Mouse (Mus musculus): ENCODE results near the gene Nkain4. TPM values are rescaled to one million over a fixed set of nuclear protein-coding genes. Genes with fewer than 3 reads are reported as not detected.

Nkain4 gene
- total and polyA plus RNA-seq, 3 experiments = 7.0 to 18.0 (median 7.3) TPM

DNA sequence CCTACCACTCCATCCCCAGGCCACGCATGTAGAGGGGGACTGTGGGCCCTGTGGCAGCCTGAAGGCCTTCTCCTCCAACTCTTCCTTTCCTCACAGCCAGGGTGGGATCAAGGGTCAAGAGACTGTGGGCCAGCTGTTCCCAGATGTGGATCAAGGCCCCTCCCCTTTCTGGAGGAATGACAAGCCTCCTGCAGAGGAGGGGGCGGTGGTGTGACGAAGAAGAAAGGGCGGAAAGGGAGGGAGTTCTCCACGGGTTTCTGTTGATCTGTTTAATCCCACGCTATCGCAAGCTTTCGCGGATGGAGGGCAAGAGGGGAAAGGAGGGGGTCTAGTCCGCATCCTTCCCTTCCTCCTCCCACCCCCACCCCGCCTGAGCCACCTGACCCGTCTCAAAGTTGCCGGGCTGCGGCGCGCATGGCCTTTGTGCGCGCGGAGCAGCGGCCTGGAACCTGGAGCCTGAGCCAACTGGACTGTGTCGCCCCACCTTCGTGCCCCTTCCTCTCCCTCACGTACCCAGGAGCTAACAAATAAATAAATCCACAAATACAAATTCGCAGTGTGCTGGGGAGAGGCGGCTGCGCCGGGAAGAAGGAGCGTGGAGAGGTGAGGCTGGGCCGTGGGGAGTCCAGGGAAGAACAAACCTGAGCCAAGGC, 64.0 kb downstream of the Nkain4 start:
- Histone ChIP-seq H3K4me1 (ENCODE audit: control insufficient read depth, insufficient read depth, low read length) (no peaks in the 10 kb centered on the region; the same call in 1 of the 2 replicates), H3K27ac (no peak overlapping the region), H3K79me2 (replicated peaks; ENCODE audit: control insufficient read depth, insufficient read depth, low read length) (no peaks in the 10 kb centered on the region), H3K4me3 (no peak overlapping the region), H3K9ac (ENCODE audit: low read depth, low read length) (no peak overlapping the region), H3K36me3 (ENCODE audit: control insufficient read depth, insufficient read depth, low read length) (no peaks in the 10 kb centered on the region), H3K27me3 (ENCODE audit: control insufficient read depth, insufficient read depth, low read length) (peaks cover 29% of the 10 kb centered on the region)
- WGBS = 4% methylated on average over 29 of the region's 29 CpGs
- TF ChIP-seq EP300 (IDR thresholded peaks at IDR 0.05; ENCODE audit: insufficient read depth, low read depth, low read length) (no peak), POLR2A (IDR thresholded peaks at IDR 0.05; ENCODE audit: insufficient read depth, low read depth, low read length) (no peak), CTCF (IDR thresholded peaks at IDR 0.05) (no peak)
- no peak for DNase-seq
- intact Hi-C loops (cut with DNase I) = loop anchor here (5.0 kb wide), 1 partner anchor 93 kb away; no protein-coding TSS in a partner anchor

DNA sequence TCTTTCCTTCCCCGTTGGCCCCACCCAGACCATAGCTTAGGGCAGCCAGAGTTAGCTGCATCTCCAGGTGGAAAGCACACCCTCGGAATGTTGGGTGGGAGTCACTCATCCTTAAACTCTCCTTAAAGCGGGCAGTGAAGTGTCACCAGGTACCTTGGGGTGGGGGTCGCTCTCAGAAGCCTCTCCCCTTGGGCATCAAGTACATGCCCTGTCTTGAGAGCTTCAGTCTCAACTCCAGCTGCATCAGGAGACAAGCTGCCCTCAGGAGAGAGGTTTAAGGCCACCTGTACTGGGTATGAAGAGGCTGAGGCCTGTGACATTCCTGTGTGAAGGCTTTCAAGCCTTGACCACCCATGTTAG, 64.6 kb downstream of the Nkain4 start:
- TF ChIP-seq CTCF (IDR thresholded peaks at IDR 0.05) (no peak), EP300 (IDR thresholded peaks at IDR 0.05; ENCODE audit: insufficient read depth, low read depth, low read length) (no peak), POLR2A (IDR thresholded peaks at IDR 0.05; ENCODE audit: insufficient read depth, low read depth, low read length) (no peak)
- Histone ChIP-seq H3K4me1 (ENCODE audit: control insufficient read depth, insufficient read depth, low read length) (no peaks in the 10 kb centered on the region; the same call in 1 of the 2 replicates), H3K79me2 (replicated peaks; ENCODE audit: control insufficient read depth, insufficient read depth, low read length) (no peaks in the 10 kb centered on the region), H3K4me3 (no peak overlapping the region), H3K36me3 (ENCODE audit: control insufficient read depth, insufficient read depth, low read length) (no peaks in the 10 kb centered on the region), H3K27ac (no peak overlapping the region), H3K27me3 (ENCODE audit: control insufficient read depth, insufficient read depth, low read length) (peaks cover 29% of the 10 kb centered on the region), H3K9ac (ENCODE audit: low read depth, low read length) (no peak overlapping the region)
- DNase-seq = no peak
- intact Hi-C loops (cut with DNase I) = loop anchor here (5.0 kb wide), 1 partner anchor 93 kb away; no protein-coding TSS in a partner anchor
- 31% methylated on average over 4 of the region's 4 CpGs for WGBS

DNA sequence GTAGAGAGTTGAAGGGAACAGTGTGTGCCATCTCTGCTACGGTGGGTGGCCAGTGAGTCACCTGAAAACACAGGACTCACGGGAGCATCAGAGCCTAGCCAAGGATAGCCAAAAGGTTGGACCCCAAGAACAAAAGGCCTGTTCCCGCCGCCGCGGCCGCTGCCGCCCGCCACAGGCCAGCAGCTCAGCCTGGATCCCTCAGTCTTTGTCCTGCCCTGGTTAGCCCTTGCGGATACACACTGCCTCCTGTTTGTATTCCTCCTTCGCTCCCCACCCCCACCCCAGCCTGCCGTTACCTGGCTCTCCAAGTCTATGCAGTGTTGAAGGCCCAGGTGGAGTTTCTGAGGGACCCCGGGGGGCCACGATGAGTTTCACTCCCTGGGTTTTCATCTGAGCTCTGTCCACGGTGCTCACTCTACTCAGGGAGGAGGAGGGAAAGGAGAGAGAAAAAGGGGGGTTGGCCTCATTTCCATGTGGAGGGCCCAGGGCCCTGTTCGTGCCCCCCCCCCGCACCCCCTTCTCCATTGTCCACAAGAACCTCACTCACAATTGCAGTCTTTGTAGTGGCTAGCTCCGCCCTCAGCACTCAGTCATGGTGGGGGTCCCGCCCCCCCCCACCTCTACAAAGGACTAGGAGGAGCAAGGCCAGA, 65.1 kb downstream of the Nkain4 start:
- H3K9ac ChIP-seq (ENCODE audit: low read depth, low read length) = no peak overlapping the region
- intact Hi-C loops (cut with DNase I) = no loop called here
- no peaks in the 10 kb centered on the region for H3K4me1 ChIP-seq (ENCODE audit: control insufficient read depth, insufficient read depth, low read length)
- H3K27ac ChIP-seq = no peak overlapping the region
- TF ChIP-seq CTCF (IDR thresholded peaks at IDR 0.05) (no peak), EP300 (IDR thresholded peaks at IDR 0.05; ENCODE audit: insufficient read depth, low read depth, low read length) (no peak), POLR2A (IDR thresholded peaks at IDR 0.05; ENCODE audit: insufficient read depth, low read depth, low read length) (no peak)
- no peak overlapping the region for H3K4me3 ChIP-seq
- H3K36me3 ChIP-seq (ENCODE audit: control insufficient read depth, insufficient read depth, low read length) = no peaks in the 10 kb centered on the region
- no peaks in the 10 kb centered on the region for H3K79me2 ChIP-seq (replicated peaks; ENCODE audit: control insufficient read depth, insufficient read depth, low read length)
- WGBS = 14% methylated on average over 19 of the region's 19 CpGs
- H3K27me3 ChIP-seq (ENCODE audit: control insufficient read depth, insufficient read depth, low read length) = peaks cover 25% of the 10 kb centered on the region
- no peak for DNase-seq

DNA sequence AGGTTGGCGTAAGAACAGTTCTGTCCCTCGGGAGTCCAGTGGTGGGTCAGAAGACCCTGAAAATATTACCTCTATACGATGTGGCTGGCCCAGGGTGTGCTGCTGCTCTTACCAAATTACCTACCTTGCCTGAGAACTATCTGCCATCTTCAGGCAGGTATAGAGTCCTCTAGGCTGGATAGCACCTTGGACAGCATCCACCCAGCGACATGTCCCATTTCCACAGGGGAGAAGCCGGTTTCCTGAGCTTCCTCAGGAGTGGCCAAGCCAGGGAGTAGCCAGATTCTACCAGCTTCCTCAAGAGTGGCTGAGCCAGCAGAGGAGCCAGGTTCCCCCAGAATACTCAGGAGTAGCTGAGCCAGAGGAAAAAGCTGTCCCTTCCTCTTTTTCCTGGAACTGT, 69.2 kb downstream of the Nkain4 start:
- intact Hi-C loops (cut with DNase I) = no loop called here
- 52% methylated on average over 5 of the region's 5 CpGs for WGBS
- Histone ChIP-seq H3K27me3 (ENCODE audit: control insufficient read depth, insufficient read depth, low read length) (peaks cover 2% of the 10 kb centered on the region; the same call in 1 of the 2 replicates), H3K79me2 (replicated peaks; ENCODE audit: control insufficient read depth, insufficient read depth, low read length) (no peaks in the 10 kb centered on the region), H3K9ac (ENCODE audit: low read depth, low read length) (no peak overlapping the region), H3K36me3 (ENCODE audit: control insufficient read depth, insufficient read depth, low read length) (no peaks in the 10 kb centered on the region), H3K4me1 (ENCODE audit: control insufficient read depth, insufficient read depth, low read length) (no peaks in the 10 kb centered on the region), H3K4me3 (no peak overlapping the region), H3K27ac (no peak overlapping the region)
- TF ChIP-seq EP300 (IDR thresholded peaks at IDR 0.05; ENCODE audit: insufficient read depth, low read depth, low read length) (no peak), POLR2A (IDR thresholded peaks at IDR 0.05; ENCODE audit: insufficient read depth, low read depth, low read length) (no peak), CTCF (IDR thresholded peaks at IDR 0.05) (no peak)
- no peak for DNase-seq

Small RNA genes lying within 50 kb of the gene (microRNA-seq; reads per million reads assigned to microRNA genes)
- gene Mir124a-3 = 0 reads per million in 2 experiments

Other genes starting within 250 kb of the Nkain4 start
- 10 to 100 TPM; 30.7 to 30.8 TPM for gene Dido1, start 244.7 kb downstream of the Nkain4 start, total RNA-seq (2021)
- 8.6 and 13.8 TPM in 2 replicates for gene Dido1, start 244.7 kb downstream of the Nkain4 start, polyA plus RNA-seq (2012; rRNA removed)
- gene Gid8, start 244.6 kb downstream of the Nkain4 start, total RNA-seq (2021) = 10 to 100 TPM; 59.3 to 61.3 TPM
- gene Gid8, start 244.6 kb downstream of the Nkain4 start, polyA plus RNA-seq (2012; rRNA removed) = 38.9 and 70.7 TPM in 2 replicates
- under 1 TPM; 0.42 to 0.43 TPM for gene Slc17a9, start 229.4 kb downstream of the Nkain4 start, total RNA-seq (2021)
- gene Slc17a9, start 229.4 kb downstream of the Nkain4 start, polyA plus RNA-seq (2012; rRNA removed) = 2.4 and 2.6 TPM in 2 replicates
- gene Bhlhe23, start 177.8 kb downstream of the Nkain4 start, total RNA-seq (2021) = not detected
- gene Bhlhe23, start 177.8 kb downstream of the Nkain4 start, polyA plus RNA-seq (2012; rRNA removed) = not detected in 2 replicates
- gene Ythdf1, start 33.8 kb downstream of the Nkain4 start, total RNA-seq (2021) = 10 to 100 TPM; 31.7 to 36.4 TPM
- 30.8 and 51.1 TPM in 2 replicates for gene Ythdf1, start 33.8 kb downstream of the Nkain4 start, polyA plus RNA-seq (2012; rRNA removed)
- gene Birc7, start 25.7 kb downstream of the Nkain4 start, total RNA-seq (2021) = not detected
- not detected in 2 replicates for gene Birc7, start 25.7 kb downstream of the Nkain4 start, polyA plus RNA-seq (2012; rRNA removed)
- gene Arfgap1, start 12.5 kb upstream of the Nkain4 start, total RNA-seq (2021) = 10 to 100 TPM; 28.8 to 32.2 TPM
- 31.9 and 41.4 TPM in 2 replicates for gene Arfgap1, start 12.5 kb upstream of the Nkain4 start, polyA plus RNA-seq (2012; rRNA removed)
- gene Col20a1, start 31.8 kb upstream of the Nkain4 start, total RNA-seq (2021) = under 1 TPM; 0.23 to 0.44 TPM
- 1.2 and 2.0 TPM in 2 replicates for gene Col20a1, start 31.8 kb upstream of the Nkain4 start, polyA plus RNA-seq (2012; rRNA removed)
- gene Chrna4, start 88.8 kb upstream of the Nkain4 start, total RNA-seq (2021) = not detected
- gene Chrna4, start 88.8 kb upstream of the Nkain4 start, polyA plus RNA-seq (2012; rRNA removed) = not detected in 2 replicates
- under 1 TPM in 1 of 2 experiments, not detected in 1; 0.05 TPM for gene Kcnq2, start 180.6 kb upstream of the Nkain4 start, total RNA-seq (2021)
- gene Kcnq2, start 180.6 kb upstream of the Nkain4 start, polyA plus RNA-seq (2012; rRNA removed) = 0.23 TPM in 2 replicates
- 1,000 to 10,000 TPM; 1,434 to 1,646 TPM for gene Eef1a2, start 202.3 kb upstream of the Nkain4 start, total RNA-seq (2021)
- 1,031 and 1,150 TPM in 2 replicates for gene Eef1a2, start 202.3 kb upstream of the Nkain4 start, polyA plus RNA-seq (2012; rRNA removed)
- 10 to 100 TPM; 47.5 to 57.7 TPM for gene Ppdpf, start 232.5 kb upstream of the Nkain4 start, total RNA-seq (2021)
- 81.2 and 82.4 TPM in 2 replicates for gene Ppdpf, start 232.5 kb upstream of the Nkain4 start, polyA plus RNA-seq (2012; rRNA removed)
- under 1 TPM in 1 of 2 experiments, not detected in 1; 0.07 TPM for gene Ptk6, start 248.1 kb upstream of the Nkain4 start, total RNA-seq (2021)
- 0.03 TPM in 1 of 2 replicates, not detected in the other for gene Ptk6, start 248.1 kb upstream of the Nkain4 start, polyA plus RNA-seq (2012; rRNA removed)

All from heart, adult 2 months (tissue).